ENCODE assay signal across 19 mouse cellular contexts in genomic region chr14:57692517-57693130, GRCm38 (mm10). TPM values are rescaled to one million over a fixed set of nuclear protein-coding genes. Genes with fewer than 3 reads are reported as not detected.
DNase-seq lines count a peak whose midpoint lies in the region; ATAC-seq and TF ChIP-seq lines count a peak whose summit lies in the region.
"Had no signal": no experiment of that assay in that cellular context is flagged by ENCODE, and none has a peak within 500 bp of the region (broad histone marks: within the 10 kb centered on the region; RNA-seq: fewer than 3 reads in every experiment).

No protein-coding gene starts in this region.

- peak overlapping the region; percentile 70 for H3K4me2 ChIP-seq in liver, embryonic 12.5 days
- H3K4me2 ChIP-seq: limb, embryonic 12.5 days had no signal

- no peak for TF ChIP-seq POLR2A in lung, adult 2 months (IDR thresholded peaks at IDR 0.05; ENCODE audit: borderline replicate concordance, extremely low read depth, low read depth, low read length)

- ATAC-seq in liver, embryonic 12.5 days = peak; percentile 96
- ATAC-seq: Patski had no signal

- peak overlapping the region; percentile 40 for H3K9ac ChIP-seq in liver, embryonic 12.5 days
- H3K9ac ChIP-seq: limb, embryonic 12.5 days had no signal

- no peak for TF ChIP-seq CTCF in lung, adult 2 months (IDR thresholded peaks at IDR 0.05; ENCODE audit: insufficient read depth, low read length)

- peak overlapping the region; percentile 94 for H3K27ac ChIP-seq in liver, embryonic 12.5 days
- H3K27ac ChIP-seq: heart, adult 2 months; limb, embryonic 12.5 days had no signal

- peak; percentile 35 for DNase-seq in spleen, adult 12 weeks (ENCODE audit: low spot score)
- no peak for DNase-seq in spleen, postnatal 14 days (ENCODE audit: low spot score in 2 of 2)
- DNase-seq in c-Kit-positive CD71-negative TER-119-negative erythroid progenitor cells, embryonic 14.5 days (ENCODE audit: low read depth) = peak; percentile 52
- DNase-seq in urinary bladder, postnatal 14 days (ENCODE audit: low spot score) = no peak
- DNase-seq in kidney, postnatal 36 days = no peak
- no peak for DNase-seq in lung, adult 2 months
- DNase-seq: cerebellum, postnatal 14 days; heart, adult 2 months; heart, postnatal 4 days; kidney, postnatal 10 days; lung, postnatal 10 days; midbrain, embryonic 14.5 days; right cerebral cortex, postnatal 4 days had no signal

- H3K9me3 ChIP-seq in liver, embryonic 12.5 days (replicated peaks) = no peaks in the 10 kb centered on the region; the same call in 1 of the 2 replicates
- H3K9me3 ChIP-seq: limb, embryonic 12.5 days had no signal

- H3K27me3 ChIP-seq in liver, embryonic 12.5 days (replicated peaks) = no peaks in the 10 kb centered on the region
- H3K27me3 ChIP-seq: limb, embryonic 12.5 days; Patski had no signal

- peak overlapping the region; percentile 22 for H3K4me3 ChIP-seq in liver, embryonic 12.5 days
- H3K4me3 ChIP-seq in lung, adult 2 months (replicated peaks; ENCODE audit: extremely low read depth, low read depth, low read length) = no peak overlapping the region
- H3K4me3 ChIP-seq: heart, adult 2 months; limb, embryonic 12.5 days had no signal

- WGBS in liver, embryonic 12.5 days (ENCODE audit: insufficient replicate concordance) = 23% methylated on average over 17 of the region's 17 CpGs
- WGBS in lung, adult 2 months = 87% methylated on average over 17 of the region's 17 CpGs

- peaks cover 50% of the 10 kb centered on the region for H3K36me3 ChIP-seq in liver, embryonic 12.5 days

- H3K4me1 ChIP-seq in liver, embryonic 12.5 days = peaks cover 37% of the 10 kb centered on the region
- no peaks in the 10 kb centered on the region for H3K4me1 ChIP-seq in lung, adult 2 months (ENCODE audit: control insufficient read depth, insufficient read depth, low read length)
- H3K4me1 ChIP-seq: limb, embryonic 12.5 days had no signal

RNA-seq across cellular contexts. Expression of gene Xpo4, which starts 27.4 kb away (rescaled TPM):
- polyA plus RNA-seq in liver, embryonic 12.5 days (2016; fragmentation: Nextera tagmentation; extraction: Ambion mirVana) = 28.9 and 29.3 TPM in 2 replicates
- polyA plus RNA-seq in lung, adult 2 months (2012; rRNA removed) = 2.3 and 3.8 TPM in 2 replicates

RNA-seq across cellular contexts. Expression of gene Gm49361, which starts 53.3 kb away (rescaled TPM):
- not detected in 2 replicates for polyA plus RNA-seq in liver, embryonic 12.5 days (2016; fragmentation: Nextera tagmentation; extraction: Ambion mirVana)
- polyA plus RNA-seq in lung, adult 2 months (2012; rRNA removed) = 2.2 TPM in 1 of 2 replicates, not detected in the other
- polyA plus RNA-seq: embryonic facial prominence, embryonic 11.5 days; forebrain, embryonic 11.5 days; heart, adult 2 months; limb, embryonic 12.5 days; midbrain, embryonic 14.5 days; neural tube, embryonic 11.5 days; Patski had no signal

Comparison
In these comparisons a context has a peak if more than half of its experiments do, and no peak if none do; other contexts are left out.
1. DNase-seq: peak in spleen, adult 12 weeks (single experiment) and c-Kit-positive CD71-negative TER-119-negative erythroid progenitor cells, embryonic 14.5 days (single experiment); none in spleen, postnatal 14 days (0 of 2), urinary bladder, postnatal 14 days (single experiment), kidney, postnatal 36 days (0 of 2) and lung, adult 2 months (single experiment).